Mouse (Mus musculus) hindbrain, embryonic 16.5 days (tissue): ENCODE measurements around the gene Wfdc8. TPM values are rescaled to one million over a fixed set of nuclear protein-coding genes. Genes with fewer than 3 reads are reported as not detected.
"Not testable (repeated sequence)": the region's sequence is repeated elsewhere in the genome, so short reads cannot be mapped to it uniquely, and the experiment has no call there.

Experiments used
- ATAC-seq: fragments of 200-750 bp; cut with Nextera tagmentation; 2 replicates; pipeline ENCODE4 v1.8.0; 2017; ENCODE audit warnings: moderate TSS enrichment, moderate library complexity
- H3K27ac ChIP-seq: fragments of 300-500 bp; sonication (generic); 2 replicates; pipeline ENCODE4 v1.5.1; 2014; ENCODE audit warnings: low read depth, mild to moderate bottlenecking, control low read depth, low read length, moderate library complexity
- H3K27me3 ChIP-seq: fragments of 300-500 bp; sonication (generic); replicated peaks from 2 replicates; pipeline ENCODE4 v1.6.1; 2014; ENCODE audit warnings: low read length; ENCODE audit not compliant: control insufficient read depth, insufficient read depth
- H3K36me3 ChIP-seq: fragments of 300-500 bp; sonication (generic); 2 replicates; pipeline ENCODE4 v1.6.1; 2014; ENCODE audit warnings: mild to moderate bottlenecking, low read length, moderate library complexity, mixed read lengths; ENCODE audit not compliant: control insufficient read depth, insufficient read depth
- H3K4me1 ChIP-seq: fragments of 300-500 bp; sonication (generic); 2 replicates; pipeline ENCODE4 v1.6.1; 2014; ENCODE audit warnings: low read depth, low read length; ENCODE audit not compliant: control insufficient read depth, insufficient read depth
- H3K4me2 ChIP-seq: fragments of 300-500 bp; sonication (generic); 2 replicates; pipeline ENCODE4 v1.6.1; 2014; ENCODE audit warnings: mild to moderate bottlenecking, low read length, control low read depth, moderate library complexity
- H3K4me3 ChIP-seq: fragments of 300-500 bp; sonication (generic); 2 replicates; pipeline ENCODE4 v1.5.1; 2014; ENCODE audit warnings: mild to moderate bottlenecking, low read length, control low read depth, moderate library complexity
- H3K9ac ChIP-seq: fragments of 300-500 bp; sonication (generic); 2 replicates; pipeline ENCODE4 v1.6.1; 2014; ENCODE audit warnings: low read depth, mild to moderate bottlenecking, control low read depth, low read length, moderate library complexity
- H3K9me3 ChIP-seq: fragments of 300-500 bp; sonication (generic); 2 replicates; pipeline ENCODE4 v1.6.1; 2014; ENCODE audit warnings: mild to moderate bottlenecking, low read length, moderate library complexity; ENCODE audit not compliant: control insufficient read depth
- WGBS: fragments of 180-500 bp; shearing (Covaris S2); extraction: QIAGEN DNeasy Blood & Tissue Kit; methylation state at CpG from one replicate; pipeline ENCODE4 v1.1.7; 2014; 5-methylcytosine and 5-hydroxymethylcytosine counted together
- polyA plus RNA-seq: library from polyadenylated mRNA; unstranded; fragments of >200 nt; fragmentation: Nextera tagmentation; extraction: Ambion mirVana; gene quantifications from 2 replicates; pipeline ENCODE4 v1.2.1, GENCODE M21; 2015

The Wfdc8 gene
- polyA plus RNA-seq = not detected in 2 replicates

GRCm38 (mm10) chr2:164613471-164613870 lies at the start of gene Wfdc8, which contains the start of gene Wfdc6b:
TSS of gene Wfdc8 (minus strand) at chr2:164613626.
TSS of gene Wfdc6b (plus strand) at chr2:164613522.
- ATAC-seq, H3K4me1 ChIP-seq, H3K9me3 ChIP-seq, H3K4me3 ChIP-seq, H3K4me2 ChIP-seq, H3K27me3 ChIP-seq, H3K9ac ChIP-seq, H3K27ac ChIP-seq, H3K36me3 ChIP-seq: not testable (repeated sequence)
- 55% methylated on average over 8 of the region's 8 CpGs for WGBS

- H3K36me3 ChIP-seq = no peaks in the 10 kb centered on the region
- H3K4me2 ChIP-seq = no peak within 1 kb of the TSS
- no peak within 1 kb of the TSS for H3K4me3 ChIP-seq
- no peak within 1 kb of the TSS for H3K27ac ChIP-seq
- no peak within 1 kb of the TSS for H3K9ac ChIP-seq
- no peaks in the 10 kb centered on the region for H3K27me3 ChIP-seq
- 86% methylated on average over 9 of the region's 9 CpGs for WGBS
- H3K4me1 ChIP-seq = no peaks in the 10 kb centered on the region
- no peak for ATAC-seq
- no peaks in the 10 kb centered on the region for H3K9me3 ChIP-seq
Observed at GRCm38 (mm10) chr2:164656483-164656882, 43.1 kb upstream of the Wfdc8 start, which contains the start of gene Wfdc9. TSS of gene Wfdc9 (minus strand) at chr2:164656583.

- no peak within 1 kb of the TSS for H3K27ac ChIP-seq
- H3K4me3 ChIP-seq = no peak within 1 kb of the TSS
- no peak within 1 kb of the TSS for H3K4me2 ChIP-seq
- no peak within 1 kb of the TSS for H3K9ac ChIP-seq
- no peak for ATAC-seq
- no peaks in the 10 kb centered on the region for H3K4me1 ChIP-seq
- no peaks in the 10 kb centered on the region for H3K36me3 ChIP-seq
- 20% methylated on average over 11 of the region's 11 CpGs for WGBS
- no peaks in the 10 kb centered on the region for H3K9me3 ChIP-seq
- H3K27me3 ChIP-seq = no peaks in the 10 kb centered on the region
Observed at GRCm38 (mm10) chr2:164655858-164656257, 42.4 kb upstream of the Wfdc8 start, which contains the start of gene Wfdc10. TSS of gene Wfdc10 (plus strand) at chr2:164656046.

- H3K9me3 ChIP-seq = no peaks in the 10 kb centered on the region
- H3K4me3 ChIP-seq = no peak overlapping the region
- no peaks in the 10 kb centered on the region for H3K4me1 ChIP-seq
- 68% methylated on average over 13 of the region's 13 CpGs for WGBS
- no peak overlapping the region for H3K4me2 ChIP-seq
- no peaks in the 10 kb centered on the region for H3K27me3 ChIP-seq
- ATAC-seq = no peak
- H3K27ac ChIP-seq = no peak overlapping the region
- H3K36me3 ChIP-seq = no peaks in the 10 kb centered on the region
- H3K9ac ChIP-seq = no peak overlapping the region
Observed at GRCm38 (mm10) chr2:164641881-164642673, 28.7 kb upstream of the Wfdc8 start.

GRCm38 (mm10) chr2:164641129-164641528 lies 27.7 kb upstream of the Wfdc8 start:
- no peaks in the 10 kb centered on the region for H3K36me3 ChIP-seq
- no peak overlapping the region for H3K4me2 ChIP-seq
- no peaks in the 10 kb centered on the region for H3K9me3 ChIP-seq
- no peaks in the 10 kb centered on the region for H3K4me1 ChIP-seq
- 70% methylated on average over 7 of the region's 7 CpGs for WGBS
- no peak overlapping the region for H3K9ac ChIP-seq
- no peak overlapping the region for H3K4me3 ChIP-seq
- ATAC-seq = no peak
- H3K27me3 ChIP-seq = no peaks in the 10 kb centered on the region
- no peak overlapping the region for H3K27ac ChIP-seq

GRCm38 (mm10) chr2:164638696-164639095 lies 25.3 kb upstream of the Wfdc8 start, which contains the start of gene Wfdc16:
TSS of gene Wfdc16 (minus strand) at chr2:164638796.
- Histone ChIP-seq H3K4me3 (no peak within 1 kb of the TSS), H3K9ac (no peak within 1 kb of the TSS), H3K27ac (no peak within 1 kb of the TSS), H3K9me3 (no peaks in the 10 kb centered on the region), H3K36me3 (no peaks in the 10 kb centered on the region), H3K4me2 (no peak within 1 kb of the TSS), H3K4me1 (no peaks in the 10 kb centered on the region), H3K27me3 (no peaks in the 10 kb centered on the region)
- no peak for ATAC-seq
- 91% methylated on average over 3 of the region's 3 CpGs for WGBS

GRCm38 (mm10) chr2:164635266-164635665 lies 21.8 kb upstream of the Wfdc8 start:
- 83% methylated on average over 9 of the region's 9 CpGs for WGBS
- H3K4me2 ChIP-seq = no peak overlapping the region
- H3K36me3 ChIP-seq = no peaks in the 10 kb centered on the region
- no peak for ATAC-seq
- H3K9ac ChIP-seq = no peak overlapping the region
- H3K27ac ChIP-seq = no peak overlapping the region
- no peaks in the 10 kb centered on the region for H3K27me3 ChIP-seq
- H3K4me3 ChIP-seq = no peak overlapping the region
- H3K4me1 ChIP-seq = no peaks in the 10 kb centered on the region
- H3K9me3 ChIP-seq = no peaks in the 10 kb centered on the region

GRCm38 (mm10) chr2:164621775-164622174 lies 8.3 kb upstream of the Wfdc8 start:
- H3K4me1 ChIP-seq = no peaks in the 10 kb centered on the region

GRCm38 (mm10) chr2:164619050-164619449 lies 5.6 kb upstream of the Wfdc8 start:
- Histone ChIP-seq H3K9ac (no peak overlapping the region), H3K27ac (no peak overlapping the region), H3K9me3 (no peaks in the 10 kb centered on the region), H3K36me3 (no peaks in the 10 kb centered on the region), H3K4me3 (no peak overlapping the region), H3K27me3 (no peaks in the 10 kb centered on the region), H3K4me1 (no peaks in the 10 kb centered on the region), H3K4me2 (no peak overlapping the region)
- 76% methylated on average over 5 of the region's 5 CpGs for WGBS
- no peak for ATAC-seq

More at GRCm38 (mm10) chr2:164621775-164622174, 8.3 kb upstream of the Wfdc8 start:
- H3K9ac ChIP-seq = no peak overlapping the region
- no peak overlapping the region for H3K4me2 ChIP-seq
- H3K27me3 ChIP-seq = no peaks in the 10 kb centered on the region
- no peak for ATAC-seq
- no peaks in the 10 kb centered on the region for H3K36me3 ChIP-seq
- H3K4me3 ChIP-seq = no peak overlapping the region
- H3K9me3 ChIP-seq = no peaks in the 10 kb centered on the region
- WGBS = 88% methylated on average over 4 of the region's 4 CpGs
- H3K27ac ChIP-seq = no peak overlapping the region
